Mouse (Mus musculus): ENCODE measurements at regions not wholly inside any gene's neighbourhood (a gene's known extent, or its start where the extent isn't known, plus 50 kb on each side); places are given as distances from the start of the nearest gene placed in this dataset.

GRCm38 (mm10) chr2:46678366-46678765, 1561.2 kb upstream of the Zeb2 start:
- DNase-seq (ENCODE audit: low spot score in 2 of 2), result no peak

GRCm38 (mm10) chr2:46669517-46670291, 1552.5 kb upstream of the Zeb2 start:
- DNase-seq (ENCODE audit: low spot score in 2 of 2), result no peak

GRCm38 (mm10) chr2:46666990-46667337, 1549.8 kb upstream of the Zeb2 start:
- DNase-seq (ENCODE audit: low spot score in 2 of 2), result no peak

GRCm38 (mm10) chr2:46666084-46666989, 1549.1 kb upstream of the Zeb2 start:
- no peak for DNase-seq (ENCODE audit: low spot score in 2 of 2)

GRCm38 (mm10) chr2:46661876-46662275, 1544.7 kb upstream of the Zeb2 start:
- DNase-seq (ENCODE audit: low spot score in 2 of 2), result no peak

- no peak for DNase-seq (ENCODE audit: low spot score in 2 of 2)
Measured at GRCm38 (mm10) chr2:46660577-46660976, 1543.4 kb upstream of the Zeb2 start.

GRCm38 (mm10) chr2:46655289-46655688, 1538.1 kb upstream of the Zeb2 start:
- no peak for DNase-seq (ENCODE audit: low spot score in 2 of 2)

- DNase-seq (ENCODE audit: low spot score in 2 of 2), result no peak
Measured at GRCm38 (mm10) chr2:46652616-46653015, 1535.4 kb upstream of the Zeb2 start.

- DNase-seq (ENCODE audit: low spot score in 2 of 2), result no peak
Measured at GRCm38 (mm10) chr2:46646366-46646765, 1529.2 kb upstream of the Zeb2 start.

GRCm38 (mm10) chr2:46609217-46609616, 1492.0 kb upstream of the Zeb2 start:
- DNase-seq (ENCODE audit: low spot score in 2 of 2), result no peak

GRCm38 (mm10) chr2:46581773-46582172, 1464.6 kb upstream of the Zeb2 start:
- no peak for DNase-seq (ENCODE audit: low spot score in 2 of 2)

GRCm38 (mm10) chr2:46570416-46570815, 1453.2 kb upstream of the Zeb2 start:
- no peak for DNase-seq (ENCODE audit: low spot score in 2 of 2)

GRCm38 (mm10) chr2:46533395-46533794, 1416.2 kb upstream of the Zeb2 start:
- DNase-seq (ENCODE audit: low spot score in 2 of 2), result no peak

GRCm38 (mm10) chr2:46530686-46531085, 1413.5 kb upstream of the Zeb2 start:
- no peak for DNase-seq (ENCODE audit: low spot score in 2 of 2)

GRCm38 (mm10) chr2:46525223-46525622, 1408.0 kb upstream of the Zeb2 start:
- DNase-seq (ENCODE audit: low spot score in 2 of 2), result no peak

GRCm38 (mm10) chr2:46524625-46525024, 1407.4 kb upstream of the Zeb2 start:
- no peak for DNase-seq (ENCODE audit: low spot score in 2 of 2)

- no peak for DNase-seq (ENCODE audit: low spot score in 2 of 2)
Measured at GRCm38 (mm10) chr2:46521147-46521965, 1404.2 kb upstream of the Zeb2 start.

- no peak for DNase-seq (ENCODE audit: low spot score in 2 of 2)
Measured at GRCm38 (mm10) chr2:46512237-46513028, 1395.2 kb upstream of the Zeb2 start.

GRCm38 (mm10) chr2:46506951-46507350, 1389.8 kb upstream of the Zeb2 start:
- no peak for DNase-seq (ENCODE audit: low spot score in 2 of 2)

GRCm38 (mm10) chr2:46503074-46503473, 1385.9 kb upstream of the Zeb2 start:
- DNase-seq (ENCODE audit: low spot score in 2 of 2), result no peak

- no peak for DNase-seq (ENCODE audit: low spot score in 2 of 2)
Measured at GRCm38 (mm10) chr2:46492299-46492698, 1375.1 kb upstream of the Zeb2 start.

All from frontal cortex, postnatal 25 days (tissue).